Mouse (Mus musculus) gastrocnemius, postnatal 36 days (tissue): ENCODE measurements around the gene Dusp10. TPM values are rescaled to one million over a fixed set of nuclear protein-coding genes. Genes with fewer than 3 reads are reported as not detected.

ENCODE experiments used
- DNase-seq, 2 experiments: peaks; one replicate each; pipeline ENCODE4 v3.0.0; 2022
- intact Hi-C: fragments of 180-260 bp; cut with DNase I; formaldehyde crosslinking; loops from one replicate; pipeline ENCODE4 v1.15.1; 2025
- long read RNA-seq, 2 experiments: library from polyadenylated mRNA; stranded (forward); transcript quantifications; one replicate each; pipeline ENCODE4 v2.0.0; 2021
- total RNA-seq, 2 experiments: library from RNA; stranded (reverse); gene quantifications; 2 replicates each; pipeline ENCODE4 v1.2.3; 2021

Dusp10 gene
- 10 to 100 TPM; 27.3 to 47.1 TPM for total RNA-seq
- long read RNA-seq, experiment 1, transcript Dusp10-201 (4 exons, 2,792 nt), result major isoform, 6 of 31 reads
- long read RNA-seq, experiment 1, partial matches to known transcripts, result 7 of 31 reads
- long read RNA-seq, experiment 1, other reads (novel, unspliced or antisense), result 18 of 31 reads
- long read RNA-seq, experiment 2, transcript Dusp10-201 (4 exons, 2,792 nt), result major isoform, 14 of 41 reads
- long read RNA-seq, experiment 2, partial matches to known transcripts, result 10 of 41 reads
- long read RNA-seq, experiment 2, other reads (novel, unspliced or antisense), result 17 of 41 reads

GRCm38 (mm10) chr1:184013106-184013505 is at the start of gene Dusp10:
Gene Dusp10 (plus strand): TSS chr1:184013302.
- intact Hi-C loops, result no loop called here
- no peak for DNase-seq

GRCm38 (mm10) chr1:183965341-183965740 is 47.8 kb upstream of the Dusp10 start:
- no peak for DNase-seq
- intact Hi-C loops, result no loop called here

- intact Hi-C loops, result no loop called here
- no peak for DNase-seq
Measured at GRCm38 (mm10) chr1:183969265-183969664, 43.8 kb upstream of the Dusp10 start.

GRCm38 (mm10) chr1:183979814-183980243 is 33.3 kb upstream of the Dusp10 start:
- intact Hi-C loops, result no loop called here
- no peak for DNase-seq

DNA sequence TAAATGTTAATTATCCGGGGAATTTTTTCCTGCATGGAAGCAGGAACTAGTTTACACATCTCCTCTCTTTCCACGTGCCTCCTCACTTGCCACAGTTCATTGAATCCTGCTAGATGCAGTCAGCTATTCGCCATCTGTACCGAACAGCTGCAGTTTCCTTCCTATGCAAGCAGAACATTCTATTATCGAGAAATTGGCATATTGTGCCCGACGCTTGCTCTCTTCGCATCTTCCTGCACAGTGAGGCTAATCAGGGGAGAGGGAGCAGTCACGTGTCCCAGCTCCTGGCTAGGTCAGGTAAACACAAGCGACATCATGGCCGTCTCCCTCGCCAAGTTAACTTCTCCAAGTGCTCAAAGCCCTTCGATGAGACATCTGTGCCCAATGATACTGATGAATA is 31.0 kb upstream of the Dusp10 start:
- intact Hi-C loops, result no loop called here
- no peak for DNase-seq

DNA sequence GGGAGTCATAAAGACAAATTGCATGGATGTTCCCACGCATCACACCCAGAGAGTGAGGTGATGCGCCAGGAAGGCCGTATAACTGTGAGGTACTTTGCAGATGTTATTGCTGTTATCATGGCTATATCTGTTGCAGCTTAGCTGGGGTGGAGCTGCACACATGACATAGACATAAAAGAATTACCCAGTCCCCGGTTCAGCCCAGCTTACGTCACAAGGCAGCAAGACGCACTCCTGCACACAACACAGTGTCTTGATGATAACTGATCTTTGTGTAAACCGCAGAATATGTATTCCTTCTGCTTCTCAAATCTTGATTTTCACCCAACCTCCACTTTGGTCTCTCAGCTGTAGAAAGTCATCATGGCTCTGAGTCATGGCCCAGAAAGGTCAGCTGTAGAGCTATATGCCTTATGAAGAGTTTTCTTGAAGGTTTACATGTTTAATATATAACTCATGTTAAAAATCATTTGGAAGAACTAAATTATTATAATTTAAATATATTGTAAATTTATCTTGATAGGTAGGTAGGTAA is 25.3 kb upstream of the Dusp10 start:
- intact Hi-C loops, result no loop called here
- no peak for DNase-seq

- DNase-seq, result no peak
- intact Hi-C loops, result no loop called here
Measured at GRCm38 (mm10) chr1:183991921-183992320, 21.2 kb upstream of the Dusp10 start.

GRCm38 (mm10) chr1:183997207-183997606 is 15.9 kb upstream of the Dusp10 start:
- no peak for DNase-seq
- intact Hi-C loops, result no loop called here

GRCm38 (mm10) chr1:184002470-184002869 is 10.6 kb upstream of the Dusp10 start:
- no peak for DNase-seq
- intact Hi-C loops, result no loop called here

GRCm38 (mm10) chr1:184004311-184004710 is 8.8 kb upstream of the Dusp10 start:
- no peak for DNase-seq
- intact Hi-C loops, result no loop called here

GRCm38 (mm10) chr1:184005315-184006058 is 7.6 kb upstream of the Dusp10 start:
- intact Hi-C loops, result no loop called here
- no peak for DNase-seq

GRCm38 (mm10) chr1:184006086-184006485 is 7.0 kb upstream of the Dusp10 start:
- DNase-seq, result no peak
- intact Hi-C loops, result no loop called here

GRCm38 (mm10) chr1:184011311-184011710 is 1.8 kb upstream of the Dusp10 start:
- intact Hi-C loops, result no loop called here

DNA sequence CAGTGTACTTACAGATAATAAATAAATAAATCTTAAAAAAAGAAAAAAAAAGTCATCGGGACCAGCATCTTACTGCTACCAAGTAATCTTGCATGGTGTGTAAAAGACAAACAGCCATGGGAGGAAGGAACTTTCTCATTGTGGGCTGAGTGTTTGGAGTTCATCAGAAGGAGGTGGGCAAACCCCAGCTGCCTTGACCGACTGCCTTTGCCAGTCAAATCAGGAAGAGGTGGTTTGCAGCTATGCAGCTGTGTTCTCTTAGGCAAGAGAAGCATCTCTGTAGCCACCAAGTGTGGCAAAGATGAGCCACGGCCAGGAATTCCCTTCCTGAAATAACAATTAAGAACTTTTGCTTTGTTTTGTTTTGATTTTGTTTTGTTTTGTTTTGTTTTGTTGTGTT is 989 bp downstream of the Dusp10 start:
- no peak for DNase-seq
- intact Hi-C loops, result no loop called here

More at GRCm38 (mm10) chr1:184011311-184011710, 1.8 kb upstream of the Dusp10 start:
- DNase-seq, result no peak

- no peak for DNase-seq
- intact Hi-C loops, result no loop called here
Measured at GRCm38 (mm10) chr1:184015995-184016730, 3.1 kb downstream of the Dusp10 start.

GRCm38 (mm10) chr1:184017606-184018005 is 4.5 kb downstream of the Dusp10 start:
- no peak for DNase-seq
- intact Hi-C loops, result no loop called here

- no peak for DNase-seq
- intact Hi-C loops, result no loop called here
Measured at GRCm38 (mm10) chr1:184019042-184019721, 6.1 kb downstream of the Dusp10 start.

GRCm38 (mm10) chr1:184019722-184020107 is 6.6 kb downstream of the Dusp10 start:
- intact Hi-C loops, result no loop called here
- no peak for DNase-seq

DNA sequence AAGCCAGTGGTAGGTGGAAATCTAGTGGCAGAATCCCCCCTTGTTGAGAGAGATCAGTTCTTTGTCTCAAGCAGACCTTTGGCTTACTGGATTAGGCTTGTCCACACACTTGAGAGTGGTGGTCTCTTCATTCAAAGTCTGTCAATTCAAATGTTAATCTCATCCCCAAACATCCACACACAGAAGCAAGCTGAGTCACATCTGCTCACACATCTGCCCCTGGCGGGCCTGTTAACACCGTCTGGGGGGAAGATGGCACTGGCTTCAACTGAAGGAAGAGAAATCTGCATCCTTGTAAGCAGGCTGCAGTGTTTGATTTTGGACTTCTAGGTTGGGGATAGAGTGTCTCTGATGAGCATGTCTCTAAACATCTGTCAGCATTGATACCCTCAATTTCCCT is 10.9 kb downstream of the Dusp10 start:
- DNase-seq, result no peak
- intact Hi-C loops, result no loop called here

DNA sequence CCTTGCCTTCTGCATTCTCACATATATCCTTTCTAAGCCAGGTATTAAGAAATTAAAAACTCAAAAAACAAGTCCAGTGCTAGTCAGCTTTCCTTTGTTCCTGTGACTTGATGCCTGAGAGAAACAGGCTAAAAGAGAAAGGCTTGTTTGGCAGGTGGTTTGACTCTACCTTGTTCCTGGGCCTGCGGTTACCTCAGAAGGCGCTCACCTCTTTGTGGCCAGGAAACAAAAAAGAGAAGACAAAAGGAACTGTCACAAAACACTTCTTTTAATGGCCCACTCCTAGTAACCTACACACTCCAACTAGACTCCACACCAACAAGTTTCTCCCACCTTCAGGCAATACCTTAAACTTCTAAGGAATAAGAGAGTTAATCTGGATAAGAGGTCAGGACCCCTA is 11.5 kb downstream of the Dusp10 start:
- no peak for DNase-seq
- intact Hi-C loops, result no loop called here

DNA sequence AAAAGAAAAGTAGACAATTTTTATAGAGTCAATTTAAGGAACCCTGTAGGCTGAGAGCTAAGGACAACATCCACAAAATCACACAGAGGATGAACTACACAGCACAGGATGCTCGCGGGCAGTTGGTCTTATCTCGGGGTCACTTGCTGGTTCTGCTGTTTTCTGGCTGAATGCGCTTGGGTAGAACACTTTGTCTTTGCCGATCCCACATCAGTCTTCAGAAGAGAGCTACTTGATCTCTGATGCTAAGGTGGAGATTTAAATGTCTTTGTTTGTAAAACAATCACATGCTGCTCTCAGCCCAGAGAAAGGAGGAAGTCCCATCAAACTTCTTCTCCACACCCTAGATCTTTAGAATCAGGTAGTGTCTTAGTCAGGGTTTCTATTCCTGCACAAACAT is 12.0 kb downstream of the Dusp10 start:
- DNase-seq, result no peak
- intact Hi-C loops, result no loop called here
